ENCODE assay signal across 25 mouse cellular contexts in the genomic region with DNA sequence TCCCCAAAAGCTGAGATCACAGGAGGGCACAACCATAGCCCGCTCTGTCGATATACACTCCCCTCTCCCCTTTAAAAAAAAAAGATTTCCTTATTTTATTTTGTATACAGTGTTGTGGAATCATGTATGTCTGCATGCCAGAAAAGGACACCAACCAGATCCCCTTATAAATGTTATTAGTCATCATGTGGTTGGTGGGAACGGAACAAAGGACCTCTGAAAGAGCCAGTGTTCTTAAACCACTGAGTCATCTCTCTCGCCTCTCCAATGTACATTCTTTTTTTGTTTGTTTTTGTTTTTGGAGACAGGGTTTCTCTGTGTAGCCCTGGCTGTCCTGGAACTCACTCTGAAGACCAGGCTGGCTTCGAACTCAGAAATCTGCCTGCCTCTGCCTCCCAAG. TPM values are rescaled to one million over a fixed set of nuclear protein-coding genes. Genes with fewer than 3 reads are reported as not detected.
"Had no signal": no experiment of that assay in that cellular context is flagged by ENCODE, and none has a peak within 500 bp of the region (broad histone marks: within the 10 kb centered on the region; RNA-seq: fewer than 3 reads in every experiment).

No protein-coding gene starts in this region.

- H3K4me1 ChIP-seq: kidney, embryonic 15.5 days; liver, embryonic 13.5 days; neural tube, embryonic 12.5 days; neural tube, embryonic 15.5 days had no signal

- H3K9me3 ChIP-seq: kidney, embryonic 15.5 days; liver, embryonic 13.5 days; neural tube, embryonic 12.5 days; neural tube, embryonic 15.5 days had no signal

- H3K9ac ChIP-seq: kidney, embryonic 15.5 days; liver, embryonic 13.5 days; neural tube, embryonic 12.5 days; neural tube, embryonic 15.5 days had no signal

- DNase-seq: kidney, adult 8-10 months; kidney, postnatal 10 days; kidney, postnatal 36 days; liver, embryonic 13.5 days; lung, adult 2 months; lung, postnatal 14 days; lung, postnatal 4 days; midbrain, embryonic 14.5 days; retina, postnatal 1 day; right cerebral cortex, postnatal 25 days; spleen, adult 18-20 months; thymus, adult 2 months; thymus, postnatal 14 days had no signal

- H3K4me3 ChIP-seq: kidney, embryonic 15.5 days; liver, embryonic 13.5 days; neural tube, embryonic 12.5 days; neural tube, embryonic 15.5 days had no signal

- H3K27ac ChIP-seq: kidney, embryonic 15.5 days; liver, embryonic 13.5 days; neural tube, embryonic 12.5 days; neural tube, embryonic 15.5 days; stomach, postnatal 0 days had no signal

- H3K27me3 ChIP-seq: kidney, embryonic 15.5 days; liver, embryonic 13.5 days; neural tube, embryonic 12.5 days; neural tube, embryonic 15.5 days had no signal

- H3K4me2 ChIP-seq: kidney, embryonic 15.5 days; liver, embryonic 13.5 days; midbrain, embryonic 11.5 days; neural tube, embryonic 12.5 days; neural tube, embryonic 15.5 days had no signal

RNA-seq across cellular contexts. Expression of gene Zcchc13, which starts 26.2 kb away (rescaled TPM):
- polyA plus RNA-seq: kidney, embryonic 15.5 days; limb, embryonic 11.5 days; limb, embryonic 14.5 days; liver, adult 2 months; liver, embryonic 13.5 days; liver, embryonic 16.5 days; lung, adult 2 months; lung, embryonic 16.5 days; midbrain, embryonic 11.5 days; midbrain, embryonic 14.5 days; midbrain, postnatal 0 days; neural tube, embryonic 12.5 days; neural tube, embryonic 15.5 days; stomach, embryonic 14.5 days; stomach, postnatal 0 days had no signal
